Mouse (Mus musculus): Measurements from ENCODE around the gene Fam205a2. TPM values are rescaled to one million over a fixed set of nuclear protein-coding genes. Genes with fewer than 3 reads are reported as not detected.
"Not testable (repeated sequence)": the region's sequence is repeated elsewhere in the genome, so short reads cannot be mapped to it uniquely, and the experiment has no call there.

The Fam205a2 gene
- polyA plus RNA-seq (2015; fragmentation: Nextera tagmentation; extraction: Ambion mirVana), result not detected in 2 replicates

DNA sequence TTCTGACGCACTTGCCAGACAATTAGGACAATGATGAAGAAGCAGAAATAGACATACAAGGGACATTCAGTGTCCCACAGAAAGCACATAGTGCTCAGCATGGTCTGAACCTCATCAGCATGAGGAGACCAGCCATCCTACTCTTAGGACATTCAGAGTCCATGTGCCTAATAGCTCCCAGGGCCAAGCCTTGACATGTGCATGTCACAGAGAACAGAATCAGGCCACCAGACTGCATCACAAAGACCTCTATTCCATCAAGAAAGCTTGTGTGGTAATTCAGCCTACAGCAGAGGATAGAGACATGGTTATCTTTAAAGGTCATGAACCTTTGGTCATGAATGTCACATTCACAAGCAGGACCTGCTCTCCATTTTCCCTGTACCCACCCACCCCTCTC is at the start of gene Fam205a2:
TSS of gene Fam205a2 (minus strand) at position 101 of the 400 bp plus-strand sequence.
- H3K36me3 ChIP-seq; H3K27ac ChIP-seq; ATAC-seq; H3K27me3 ChIP-seq; H3K9me3 ChIP-seq; H3K9ac ChIP-seq (replicated peaks); H3K4me2 ChIP-seq (replicated peaks); H3K4me3 ChIP-seq (replicated peaks); H3K4me1 ChIP-seq (replicated peaks): not testable (repeated sequence)
- no CpG with 5 or more reads among the region's 1 CpGs for WGBS

Other genes with a start within 250 kb of the Fam205a2 start
- not detected in 2 replicates for gene Gm21953, start 233.9 kb downstream of the Fam205a2 start, polyA plus RNA-seq (2015; fragmentation: Nextera tagmentation; extraction: Ambion mirVana)
- not detected in 2 replicates for gene Fam205a3, start 209.8 kb downstream of the Fam205a2 start, polyA plus RNA-seq (2015; fragmentation: Nextera tagmentation; extraction: Ambion mirVana)
- gene Gm21586, start 88.8 kb downstream of the Fam205a2 start, polyA plus RNA-seq (2015; fragmentation: Nextera tagmentation; extraction: Ambion mirVana), result not detected in 2 replicates
- gene Gm2163, start 61.4 kb downstream of the Fam205a2 start, polyA plus RNA-seq (2015; fragmentation: Nextera tagmentation; extraction: Ambion mirVana), result 0.08 TPM in 1 of 2 replicates, not detected in the other
- gene Gm10591, start 84.0 kb upstream of the Fam205a2 start, polyA plus RNA-seq (2015; fragmentation: Nextera tagmentation; extraction: Ambion mirVana), result not detected in 2 replicates
- gene Gm2564, start 101.5 kb upstream of the Fam205a2 start, polyA plus RNA-seq (2015; fragmentation: Nextera tagmentation; extraction: Ambion mirVana), result not detected in 2 replicates
- not detected in 2 replicates for gene Ccl27b, start 127.1 kb upstream of the Fam205a2 start, polyA plus RNA-seq (2015; fragmentation: Nextera tagmentation; extraction: Ambion mirVana)
- gene Il11ra2, start 133.7 kb upstream of the Fam205a2 start, polyA plus RNA-seq (2015; fragmentation: Nextera tagmentation; extraction: Ambion mirVana), result not detected in 2 replicates
- 0.55 and 1.2 TPM in 2 replicates for gene 4930578G10Rik, start 207.4 kb upstream of the Fam205a2 start, polyA plus RNA-seq (2015; fragmentation: Nextera tagmentation; extraction: Ambion mirVana)
- gene Ccl19, start 228.4 kb upstream of the Fam205a2 start, polyA plus RNA-seq (2015; fragmentation: Nextera tagmentation; extraction: Ambion mirVana), result 0.45 TPM in 1 of 2 replicates, not detected in the other
- 0.63 TPM in 1 of 2 replicates, not detected in the other for gene Ccl21a, start 245.8 kb upstream of the Fam205a2 start, polyA plus RNA-seq (2015; fragmentation: Nextera tagmentation; extraction: Ambion mirVana)